Mouse (Mus musculus) cerebellum, adult (tissue): ENCODE results near the gene Ifrd2.
"Not testable (repeated sequence)": the region's sequence is repeated elsewhere in the genome, so short reads cannot be mapped to it uniquely, and the experiment has no call there.

Experiments
- ATAC-seq: cut with Nextera tagmentation; 2 replicates; pipeline ENCODE4 v1.9.2; 2017; ENCODE audit warnings: mild to moderate bottlenecking, moderate library complexity, mixed read lengths; ENCODE audit not compliant: insufficient number of reproducible peaks, low FRiP score, low TSS enrichment

Gene Ifrd2

DNA sequence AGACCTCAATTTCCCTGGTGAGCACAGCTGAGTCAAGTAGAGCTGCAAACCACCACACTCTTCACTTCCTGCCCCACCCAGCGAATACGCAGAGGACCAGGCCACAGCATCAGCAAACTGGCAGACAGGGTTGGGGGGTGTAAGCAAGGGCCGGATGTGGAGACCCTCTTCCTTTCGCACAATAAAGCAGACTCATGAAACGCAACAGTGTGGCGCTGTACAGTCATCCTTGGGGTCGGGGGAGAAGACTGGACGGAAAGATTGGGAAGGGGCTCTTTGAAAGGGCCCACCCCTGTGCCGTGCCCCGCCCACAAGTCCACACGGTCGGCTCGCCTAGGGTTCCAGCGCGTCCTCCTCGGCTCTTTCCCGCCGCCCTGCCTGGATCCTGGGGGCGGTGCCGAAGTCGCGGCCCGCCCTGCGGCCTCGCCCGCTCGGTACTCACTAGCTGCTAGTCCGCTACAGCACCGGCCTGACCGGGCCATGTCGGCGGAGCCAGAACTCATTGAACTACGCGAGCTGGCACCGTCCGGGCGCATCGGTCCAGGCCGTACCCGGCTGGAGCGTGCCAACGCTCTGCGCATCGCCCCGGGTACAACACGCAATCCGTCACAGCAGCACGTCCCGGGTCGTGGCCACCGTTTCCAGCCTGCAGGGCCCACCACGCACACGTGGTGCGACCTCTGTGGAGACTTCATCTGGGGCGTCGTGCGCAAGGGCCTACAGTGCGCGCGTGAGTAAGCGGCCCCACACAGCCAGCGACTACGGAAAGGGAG, 36.1 kb upstream of the Ifrd2 start, which contains the start of gene Rassf1:
Gene Rassf1 (plus strand): TSS at position 439 of the 773 bp plus-strand sequence.
- no peak for ATAC-seq

DNA sequence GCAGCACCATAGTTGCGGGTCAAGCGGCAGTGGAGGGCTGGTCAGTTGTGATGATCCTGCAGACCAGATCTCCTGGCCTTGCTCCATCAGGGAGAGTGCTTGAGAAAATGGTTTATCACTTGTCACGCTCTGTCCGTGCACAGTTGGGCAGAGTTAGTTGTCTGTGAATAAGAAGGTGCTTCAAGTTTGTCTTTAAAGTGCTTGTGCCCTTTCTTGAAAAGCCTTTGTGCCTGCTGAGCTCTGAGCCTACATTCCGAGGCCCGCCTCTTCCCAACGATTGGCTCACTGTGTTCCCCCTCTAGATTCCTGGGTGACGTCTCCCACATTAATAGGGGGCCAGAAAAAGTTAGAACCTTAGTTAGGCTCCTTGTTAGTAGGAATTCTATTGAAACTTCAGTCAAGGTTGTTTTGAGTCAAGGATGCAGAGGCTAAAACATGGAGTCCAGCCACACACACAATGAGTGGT, 35.5 kb upstream of the Ifrd2 start:
- no peak for ATAC-seq

DNA sequence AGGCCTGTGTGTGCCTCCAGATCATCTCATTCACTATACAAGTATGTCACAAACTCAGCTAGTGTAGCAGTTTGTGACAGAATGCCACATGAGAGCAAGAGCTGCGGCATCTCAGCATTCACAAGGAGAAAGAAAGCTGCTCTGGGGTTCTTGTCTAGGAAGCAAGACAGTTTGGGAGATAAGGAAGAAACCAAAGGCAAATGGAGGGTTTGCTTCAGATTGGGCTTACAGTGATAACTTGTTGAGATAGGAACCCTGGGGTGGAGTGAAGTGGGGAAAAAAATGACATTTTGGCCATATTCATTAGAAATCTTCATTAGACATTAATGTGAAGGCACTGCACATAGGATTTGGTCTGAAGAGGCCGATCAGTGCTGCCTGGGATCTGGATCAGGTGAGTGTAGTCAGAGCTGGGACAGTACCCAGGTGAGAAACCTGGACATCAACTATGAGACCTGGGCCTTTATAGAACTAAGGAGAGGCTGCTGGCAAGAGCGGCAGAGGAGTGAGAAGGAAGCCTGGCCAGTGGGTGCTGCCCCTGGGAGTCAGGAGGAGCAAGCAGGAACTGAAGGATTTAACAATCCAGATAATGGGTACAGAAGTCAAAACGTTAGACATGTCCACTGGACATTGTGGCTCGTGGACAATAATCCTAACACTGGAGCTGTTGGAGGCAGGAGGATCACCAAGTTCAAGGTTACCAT, 34.6 kb upstream of the Ifrd2 start:
- ATAC-seq: no peak

- peak; percentile 9; the same call in 1 of the 2 replicates for ATAC-seq
These were observed 33.7 kb upstream of the Ifrd2 start for GRCm38 (mm10) chr9:107553541-107554318.

- ATAC-seq: peak; percentile 78
These were observed 33.1 kb upstream of the Ifrd2 start for GRCm38 (mm10) chr9:107554319-107554825.

- peak; percentile 5; the same call in 1 of the 2 replicates for ATAC-seq
These were observed 32.4 kb upstream of the Ifrd2 start for GRCm38 (mm10) chr9:107555031-107555457.

DNA sequence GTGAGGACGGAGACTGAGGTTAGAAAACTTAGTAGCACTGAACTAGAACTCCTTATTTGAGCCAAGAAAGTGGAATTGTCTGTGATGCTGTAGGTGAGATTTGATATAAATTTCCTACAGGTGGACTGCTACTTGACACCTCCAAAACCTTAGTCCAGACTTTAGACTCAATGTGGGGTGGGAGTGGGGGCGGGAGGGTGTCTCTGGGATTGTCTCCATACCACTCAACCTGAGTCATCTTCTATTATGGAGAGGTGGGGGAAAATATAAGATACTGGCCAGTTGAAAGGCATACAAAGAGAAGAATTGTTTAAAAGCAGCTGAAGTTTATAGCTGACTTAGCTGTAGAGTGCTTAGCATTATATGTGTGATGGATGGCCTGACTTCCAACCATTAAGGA, 31.7 kb upstream of the Ifrd2 start:
- no peak for ATAC-seq

DNA sequence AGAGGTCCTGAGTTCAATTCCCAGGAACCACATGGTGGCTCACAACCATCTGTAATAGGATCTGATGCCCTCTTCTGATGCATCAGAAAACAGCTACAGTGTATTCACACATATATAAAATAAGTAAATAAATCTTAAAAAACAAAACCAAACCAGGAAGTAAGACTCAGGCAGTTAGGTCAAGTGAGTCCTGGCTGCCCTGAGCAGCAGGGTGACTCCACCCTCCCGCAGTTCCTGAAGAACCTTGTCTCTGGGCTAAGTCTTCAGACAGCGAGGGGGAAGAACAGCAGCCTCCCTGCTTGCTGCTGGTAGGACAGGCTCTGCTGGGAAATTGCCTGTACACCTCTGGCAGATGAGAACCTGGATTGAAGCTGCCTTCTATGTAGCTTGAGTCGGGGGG, 31.1 kb upstream of the Ifrd2 start:
- ATAC-seq: no peak

DNA sequence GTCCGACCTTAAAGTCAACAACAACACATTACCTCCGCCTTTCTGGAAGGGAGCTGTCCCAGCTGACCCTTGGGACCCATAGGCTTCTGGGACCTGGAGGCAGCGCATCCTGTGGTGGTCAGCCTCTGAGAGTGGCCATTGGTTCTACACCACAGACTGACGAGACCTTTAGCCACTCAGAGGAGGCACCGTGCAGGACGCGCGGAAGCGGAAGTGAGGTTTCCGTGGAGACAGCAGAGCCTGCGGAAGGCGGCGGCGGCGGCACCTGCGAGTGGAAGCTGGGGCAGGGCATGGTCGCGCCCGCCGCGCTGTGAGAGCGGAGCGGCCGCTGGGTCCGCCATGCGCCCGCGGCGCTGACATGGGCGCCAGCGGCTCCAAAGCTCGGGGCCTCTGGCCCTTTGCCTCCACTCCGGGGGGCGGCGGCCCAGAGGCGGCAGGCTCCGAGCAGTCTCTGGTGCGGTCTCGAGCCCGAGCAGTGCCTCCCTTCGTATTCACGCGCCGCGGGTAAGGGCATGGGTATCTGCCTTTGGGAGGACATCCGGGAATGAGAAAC, 24.3 kb upstream of the Ifrd2 start, which contains the start of gene Tusc2:
Gene Tusc2 (plus strand): TSS at position 227 of the 553 bp plus-strand sequence.
- ATAC-seq: peak; percentile 96

GRCm38 (mm10) chr9:107565556-107565955, 21.9 kb upstream of the Ifrd2 start:
- not testable (repeated sequence) for ATAC-seq

DNA sequence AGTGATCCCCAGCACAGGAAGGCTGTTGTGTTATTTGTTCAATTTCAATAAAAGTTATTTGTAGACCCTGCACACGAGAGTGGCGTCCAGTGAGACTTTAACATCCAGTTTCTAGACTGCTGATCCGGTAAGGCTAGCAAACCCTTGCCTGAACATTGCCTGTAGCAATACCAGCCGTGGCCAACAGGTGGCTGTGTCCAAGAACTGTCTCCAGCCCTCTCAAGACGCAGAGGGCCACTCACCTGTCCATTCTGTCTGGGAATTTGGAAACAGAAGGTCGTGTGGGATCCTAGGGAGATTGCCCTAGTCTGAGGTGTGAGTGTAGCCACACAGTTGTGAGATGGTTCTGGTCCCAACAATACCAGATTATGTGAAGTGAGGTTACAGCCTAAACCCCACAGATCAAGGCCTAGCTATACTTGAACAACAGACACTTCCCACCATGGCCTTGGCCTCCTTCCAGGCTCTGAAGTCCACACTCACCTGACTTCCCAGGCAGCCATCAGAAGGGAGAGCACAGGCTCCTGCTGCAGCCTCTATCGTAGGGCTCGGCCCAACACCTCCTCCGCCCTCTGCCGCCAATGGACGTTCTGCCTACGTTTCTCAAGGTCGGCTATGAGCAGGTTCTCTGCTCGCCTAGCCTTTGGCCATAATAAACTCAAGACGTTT, 21.3 kb upstream of the Ifrd2 start:
- ATAC-seq: no peak

DNA sequence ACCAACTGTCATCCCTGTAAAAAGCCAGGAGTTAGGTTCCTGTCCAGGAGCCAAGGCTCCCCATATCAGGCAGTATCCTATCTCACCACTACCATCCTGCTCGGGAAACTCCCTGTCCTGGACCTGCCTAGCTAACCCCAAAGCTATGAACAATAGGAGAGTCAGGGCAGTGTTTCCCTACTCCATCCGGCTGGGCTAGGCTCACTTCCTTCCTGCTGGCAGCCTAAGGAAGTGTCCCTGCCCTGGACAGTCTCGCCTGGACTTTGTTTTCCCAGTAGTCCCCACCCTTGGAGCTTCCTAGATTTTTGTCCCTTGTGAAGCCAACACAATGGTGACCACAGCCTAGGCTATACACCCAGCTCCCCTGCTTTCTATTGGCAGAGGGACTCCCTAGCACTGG, 20.6 kb upstream of the Ifrd2 start:
- ATAC-seq: no peak

GRCm38 (mm10) chr9:107567702-107568319, 19.6 kb upstream of the Ifrd2 start, which contains the start of gene Hyal2:
TSS of gene Hyal2 (plus strand) at chr9:107567945.
- no peak for ATAC-seq

- peak; percentile 66; the same call in 1 of the 2 replicates for ATAC-seq
These were observed 18.8 kb upstream of the Ifrd2 start for GRCm38 (mm10) chr9:107568331-107569261.

DNA sequence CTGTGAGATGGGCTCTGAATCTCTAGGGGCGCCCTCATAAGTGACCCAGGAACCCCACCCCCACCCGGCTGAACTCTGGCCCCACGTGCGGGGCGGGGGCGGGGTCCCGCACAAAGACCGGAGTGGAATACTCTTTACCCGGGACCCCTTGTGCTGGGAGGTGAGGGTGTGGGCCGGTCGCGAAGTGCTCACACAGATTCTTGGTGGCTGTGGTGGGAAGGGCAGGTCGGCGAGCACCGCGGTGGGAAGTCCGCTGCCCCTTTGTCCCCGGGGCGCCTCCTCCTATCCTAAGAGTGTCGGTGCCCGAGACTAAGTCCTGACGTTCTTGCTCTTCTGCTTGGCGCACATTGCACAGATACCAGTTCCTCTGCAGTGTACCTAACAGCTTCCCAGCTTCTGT, 18.2 kb upstream of the Ifrd2 start:
- ATAC-seq: peak; percentile 8; the same call in 1 of the 2 replicates

- ATAC-seq: no peak
These were observed 17.4 kb upstream of the Ifrd2 start for GRCm38 (mm10) chr9:107570016-107570415.

DNA sequence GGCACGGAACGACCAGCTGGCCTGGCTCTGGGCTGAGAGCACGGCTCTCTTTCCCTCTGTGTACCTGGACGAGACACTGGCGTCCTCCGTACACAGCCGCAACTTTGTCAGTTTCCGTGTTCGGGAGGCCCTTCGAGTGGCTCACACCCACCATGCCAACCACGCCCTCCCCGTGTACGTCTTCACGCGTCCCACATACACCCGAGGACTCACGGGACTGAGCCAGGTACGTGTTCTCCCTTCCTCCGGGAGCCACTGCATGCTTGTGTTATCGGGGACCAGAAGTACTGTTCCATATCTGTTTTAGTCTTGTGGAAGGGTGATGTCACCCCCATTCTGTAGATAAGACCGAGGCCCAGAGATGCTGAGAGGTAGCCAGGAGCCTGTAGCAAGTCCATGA, 16.6 kb upstream of the Ifrd2 start:
- no peak for ATAC-seq
